Mouse (Mus musculus): ENCODE data around the gene Sap30bp. TPM values are rescaled to one million over a fixed set of nuclear protein-coding genes. Genes with fewer than 3 reads are reported as not detected.

The Sap30bp gene
- polyA plus RNA-seq, 1 experiment from 2014 or later, result 38.1 TPM

- H3K4me2 ChIP-seq (replicated peaks), result peak within 1 kb of the TSS; percentile 9
- peaks cover 17% of the 10 kb centered on the region for H3K36me3 ChIP-seq
- WGBS, result 29% methylated on average over 16 of the region's 16 CpGs
- no peak within 1 kb of the TSS for H3K9ac ChIP-seq
- peak within 1 kb of the TSS; percentile 72 for H3K27ac ChIP-seq (replicated peaks)
- peak; percentile 32; the same call in 1 of the 2 replicates for ATAC-seq (ENCODE audit: insufficient number of reproducible peaks, low FRiP score, low TSS enrichment, low read depth)
- H3K27me3 ChIP-seq, result no peaks in the 10 kb centered on the region
- peaks cover 50% of the 10 kb centered on the region for H3K4me1 ChIP-seq
- H3K4me3 ChIP-seq (replicated peaks), result peak within 1 kb of the TSS; percentile 13; the same call in 1 of the 2 replicates
- no peaks in the 10 kb centered on the region for H3K9me3 ChIP-seq (replicated peaks)
Observed at GRCm38 (mm10) chr11:115899486-115900266, 33.4 kb upstream of the Sap30bp start, which contains the start of gene Smim5. TSS of gene Smim5 (plus strand) at chr11:115899966.

DNA sequence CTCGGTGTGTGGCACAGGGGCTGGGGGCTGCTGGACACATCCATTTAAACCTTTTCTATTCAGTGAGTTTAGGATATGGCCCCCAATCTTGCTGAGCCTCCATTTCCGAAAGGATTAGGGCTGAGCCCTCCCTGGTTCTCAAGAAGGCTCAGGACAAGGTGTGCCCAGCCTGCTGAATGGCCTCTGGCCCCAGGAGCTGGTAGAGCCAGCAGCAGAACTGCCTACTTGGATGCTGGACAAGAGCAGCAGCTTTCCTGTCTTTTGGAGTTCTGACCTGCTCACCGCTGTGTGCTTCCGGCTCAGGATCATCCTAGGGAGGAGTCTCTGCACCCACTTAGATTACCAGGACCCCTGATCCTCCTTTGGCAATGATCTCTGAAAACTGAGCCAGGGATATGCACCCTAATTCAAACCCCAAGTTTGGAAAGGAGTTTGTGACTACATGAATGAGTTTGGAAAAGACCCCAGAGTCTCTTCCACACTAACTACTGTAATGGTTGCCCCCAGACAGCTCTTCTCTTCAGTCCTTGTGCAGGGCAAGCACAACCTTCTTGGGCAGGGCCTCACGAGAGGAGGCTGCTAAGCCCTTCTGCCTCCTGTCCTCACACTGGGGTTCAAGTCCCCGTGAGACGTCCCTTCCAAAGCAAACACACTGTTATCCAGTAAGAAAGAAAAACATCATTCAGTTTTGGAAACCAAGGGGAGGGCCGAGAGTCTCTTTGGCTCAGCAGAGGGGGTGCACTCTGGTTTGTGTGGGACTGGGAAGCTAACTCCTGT, 32.3 kb upstream of the Sap30bp start:
- Histone ChIP-seq H3K4me2 (replicated peaks) (peak overlapping the region; percentile 9), H3K4me1 (peaks cover 57% of the 10 kb centered on the region), H3K27me3 (no peaks in the 10 kb centered on the region), H3K9ac (no peak overlapping the region), H3K9me3 (replicated peaks) (no peaks in the 10 kb centered on the region), H3K36me3 (peaks cover 6% of the 10 kb centered on the region; the same call in 1 of the 2 replicates), H3K4me3 (replicated peaks) (peak overlapping the region; percentile 13; the same call in 1 of the 2 replicates), H3K27ac (replicated peaks) (no peak overlapping the region)
- WGBS, result 66% methylated on average over 8 of the region's 8 CpGs
- no peak for ATAC-seq (ENCODE audit: insufficient number of reproducible peaks, low FRiP score, low TSS enrichment, low read depth)

- peak overlapping the region; percentile 60; the same call in 1 of the 2 replicates for H3K27ac ChIP-seq (replicated peaks)
- no peak overlapping the region for H3K4me3 ChIP-seq (replicated peaks)
- H3K27me3 ChIP-seq, result no peaks in the 10 kb centered on the region
- H3K36me3 ChIP-seq, result 0 out of 2 replicates have a peak, but pooled peaks cover 6% of the 10 kb centered on the region
- no peak for ATAC-seq (ENCODE audit: insufficient number of reproducible peaks, low FRiP score, low TSS enrichment, low read depth)
- WGBS, result 82% methylated on average over 9 of the region's 9 CpGs
- no peak overlapping the region for H3K9ac ChIP-seq
- no peaks in the 10 kb centered on the region for H3K9me3 ChIP-seq (replicated peaks)
- H3K4me2 ChIP-seq (replicated peaks), result no peak overlapping the region
- H3K4me1 ChIP-seq, result peaks cover 62% of the 10 kb centered on the region
Observed at GRCm38 (mm10) chr11:115901338-115902161, 31.5 kb upstream of the Sap30bp start.

- WGBS, result 61% methylated on average over 5 of the region's 5 CpGs
- no peak for ATAC-seq (ENCODE audit: insufficient number of reproducible peaks, low FRiP score, low TSS enrichment, low read depth)
- Histone ChIP-seq H3K27me3 (no peaks in the 10 kb centered on the region), H3K27ac (replicated peaks) (0 out of 2 replicates have a peak overlapping the region, but pooled peaks have one; percentile 48), H3K9me3 (replicated peaks) (no peaks in the 10 kb centered on the region), H3K36me3 (0 out of 2 replicates have a peak, but pooled peaks cover under 1% of the 10 kb centered on the region), H3K4me3 (replicated peaks) (no peak overlapping the region), H3K4me1 (peaks cover 62% of the 10 kb centered on the region), H3K4me2 (replicated peaks) (no peak overlapping the region), H3K9ac (no peak overlapping the region)
Observed at GRCm38 (mm10) chr11:115902177-115902576, 30.9 kb upstream of the Sap30bp start.

GRCm38 (mm10) chr11:115902831-115903230, 30.3 kb upstream of the Sap30bp start:
- H3K27ac ChIP-seq (replicated peaks), result peak overlapping the region; percentile 80; the same call in 1 of the 2 replicates

DNA sequence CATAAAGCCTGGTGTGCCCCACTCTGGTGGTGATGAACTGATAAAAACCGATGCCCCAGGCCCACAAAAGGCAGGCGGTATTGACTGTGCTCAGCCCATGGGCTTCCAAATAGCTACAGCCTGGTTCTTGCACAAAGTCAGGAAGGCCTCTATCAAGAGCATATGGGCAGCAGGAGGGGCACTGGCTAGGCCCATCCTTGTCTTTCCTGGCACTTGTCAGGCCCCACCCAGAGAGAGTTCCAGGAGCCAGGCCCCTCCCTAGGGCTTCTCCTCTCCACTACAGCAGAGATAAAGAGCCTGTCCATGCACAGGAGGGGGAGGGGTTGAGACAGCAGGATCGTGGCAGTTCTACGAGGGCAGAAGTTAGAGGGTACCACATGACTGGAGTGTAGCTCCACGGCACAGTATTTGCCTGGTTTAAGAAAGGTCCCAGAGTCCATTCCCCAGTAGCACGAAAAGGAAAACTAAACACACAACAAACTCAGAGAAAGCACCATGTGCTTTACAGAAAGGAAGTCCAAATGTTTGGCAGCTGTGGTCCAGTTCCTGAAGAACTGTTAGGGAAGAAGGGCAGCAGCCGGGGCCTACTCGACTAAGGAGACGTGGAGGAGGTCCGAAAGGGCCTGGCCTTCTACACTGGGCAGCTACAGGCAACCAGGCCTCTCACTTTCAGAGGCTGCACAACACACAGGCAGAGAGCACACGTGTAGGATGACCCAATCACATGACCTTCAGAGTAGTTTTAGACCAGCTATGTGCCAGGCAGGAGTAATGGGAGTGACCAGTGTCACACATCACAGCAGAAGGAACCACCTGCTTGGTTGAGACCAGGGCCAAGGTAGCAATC, 29.5 kb upstream of the Sap30bp start:
- H3K27me3 ChIP-seq, result no peaks in the 10 kb centered on the region
- no peak overlapping the region for H3K4me3 ChIP-seq (replicated peaks)
- WGBS, result 57% methylated on average over 11 of the region's 11 CpGs
- peaks cover 62% of the 10 kb centered on the region for H3K4me1 ChIP-seq
- peak overlapping the region; percentile 80 for H3K27ac ChIP-seq (replicated peaks)
- no peak overlapping the region for H3K9ac ChIP-seq
- H3K4me2 ChIP-seq (replicated peaks), result no peak overlapping the region
- no peak for ATAC-seq (ENCODE audit: insufficient number of reproducible peaks, low FRiP score, low TSS enrichment, low read depth)
- H3K36me3 ChIP-seq, result peaks cover 6% of the 10 kb centered on the region; the same call in 1 of the 2 replicates
- H3K9me3 ChIP-seq (replicated peaks), result no peaks in the 10 kb centered on the region

More at GRCm38 (mm10) chr11:115902831-115903230, 30.3 kb upstream of the Sap30bp start:
- Histone ChIP-seq H3K4me1 (peaks cover 62% of the 10 kb centered on the region), H3K27me3 (no peaks in the 10 kb centered on the region), H3K9me3 (replicated peaks) (no peaks in the 10 kb centered on the region), H3K4me3 (replicated peaks) (no peak overlapping the region), H3K4me2 (replicated peaks) (no peak overlapping the region), H3K9ac (no peak overlapping the region), H3K36me3 (no peaks in the 10 kb centered on the region)
- no peak for ATAC-seq (ENCODE audit: insufficient number of reproducible peaks, low FRiP score, low TSS enrichment, low read depth)
- WGBS, result 71% methylated on average over 1 of the region's 1 CpGs

DNA sequence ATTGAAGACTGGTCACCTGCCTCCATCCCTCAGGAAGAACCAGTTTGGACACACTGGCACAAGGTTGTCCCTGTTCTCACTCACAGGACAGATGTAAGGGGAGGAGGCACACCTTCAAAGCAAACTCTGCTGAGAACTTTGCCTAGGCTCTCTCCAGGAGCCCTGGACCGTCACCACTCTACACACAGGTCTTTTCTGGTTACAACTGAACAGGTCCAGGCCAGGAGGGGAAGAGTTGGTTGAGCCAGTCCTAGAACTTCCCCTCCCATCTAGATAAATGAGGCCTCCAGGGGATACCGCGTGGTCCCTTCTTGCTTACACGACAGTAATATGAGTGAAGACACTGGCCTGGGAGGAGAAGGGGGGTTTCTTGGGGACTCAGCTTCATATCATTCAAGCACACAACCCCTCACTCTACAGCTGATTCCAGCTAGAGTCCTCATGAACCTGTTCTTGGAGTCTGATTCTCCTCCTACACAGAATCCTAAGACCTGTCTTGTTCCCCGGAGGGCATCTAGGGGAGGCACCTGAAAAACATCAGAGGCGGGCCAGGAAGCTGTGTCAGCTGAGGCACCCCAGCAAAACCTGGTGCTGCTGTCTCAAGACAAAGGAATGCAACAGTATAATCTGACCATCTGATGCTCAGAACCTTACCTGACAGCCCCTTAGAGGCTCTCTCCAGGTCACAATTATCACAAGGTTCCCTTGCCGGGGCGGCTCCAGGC, 28.7 kb upstream of the Sap30bp start:
- H3K27ac ChIP-seq (replicated peaks), result peak overlapping the region; percentile 80
- peak; percentile 3; the same call in 1 of the 2 replicates for ATAC-seq (ENCODE audit: insufficient number of reproducible peaks, low FRiP score, low TSS enrichment, low read depth)
- WGBS, result 53% methylated on average over 8 of the region's 8 CpGs
- H3K4me1 ChIP-seq, result peaks cover 62% of the 10 kb centered on the region
- no peaks in the 10 kb centered on the region for H3K9me3 ChIP-seq (replicated peaks)
- H3K4me3 ChIP-seq (replicated peaks), result peak overlapping the region; percentile 5; the same call in 1 of the 2 replicates
- peaks cover 6% of the 10 kb centered on the region; the same call in 1 of the 2 replicates for H3K36me3 ChIP-seq
- H3K9ac ChIP-seq, result no peak overlapping the region
- no peaks in the 10 kb centered on the region for H3K27me3 ChIP-seq
- H3K4me2 ChIP-seq (replicated peaks), result peak overlapping the region; percentile 29; the same call in 1 of the 2 replicates

DNA sequence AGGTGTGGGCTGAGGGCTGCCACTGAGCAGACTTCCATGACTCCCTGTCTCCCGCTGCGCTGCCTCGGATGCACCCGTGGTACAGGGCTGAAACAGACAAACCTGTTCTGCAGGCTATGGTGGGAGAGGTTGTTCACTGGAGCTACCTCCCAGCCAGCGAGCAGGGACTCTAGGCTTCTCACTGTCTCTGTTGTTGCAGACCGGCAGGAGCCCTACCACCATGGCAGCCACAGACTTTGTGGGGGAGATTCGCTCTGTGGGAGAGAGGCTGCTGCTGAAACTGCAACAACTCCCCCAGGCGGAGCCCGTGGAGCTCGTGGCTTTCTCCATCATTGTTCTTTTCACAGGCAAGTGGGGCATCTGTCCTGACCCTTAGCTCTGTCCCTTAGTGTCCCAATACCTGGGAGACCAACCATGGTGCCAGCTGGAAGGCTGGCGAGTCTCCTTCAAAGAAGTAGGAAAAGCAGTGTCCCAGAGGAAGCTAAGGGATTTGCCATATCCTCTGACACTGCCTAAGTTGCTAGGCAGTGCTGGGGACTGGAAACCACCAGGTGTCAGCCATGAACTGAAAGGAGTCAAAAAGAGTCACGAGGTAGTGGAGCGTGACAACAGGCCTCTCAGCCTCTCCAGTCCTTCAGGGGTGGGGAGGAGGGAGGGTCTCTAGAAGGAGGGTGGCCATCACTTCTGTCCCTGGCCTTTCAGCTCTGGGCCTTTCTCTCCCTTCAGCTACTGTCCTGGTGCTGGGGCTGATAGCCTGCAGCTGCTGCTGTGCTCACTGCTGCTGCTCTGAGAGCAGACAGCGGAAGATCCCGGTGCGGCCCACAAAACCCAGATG, 27.9 kb upstream of the Sap30bp start:
- peaks cover 6% of the 10 kb centered on the region; the same call in 1 of the 2 replicates for H3K36me3 ChIP-seq
- no peaks in the 10 kb centered on the region for H3K9me3 ChIP-seq (replicated peaks)
- peak; percentile 45 for ATAC-seq (ENCODE audit: insufficient number of reproducible peaks, low FRiP score, low TSS enrichment, low read depth)
- peak overlapping the region; percentile 80 for H3K27ac ChIP-seq (replicated peaks)
- H3K27me3 ChIP-seq, result no peaks in the 10 kb centered on the region
- peak overlapping the region; percentile 29 for H3K4me2 ChIP-seq (replicated peaks)
- H3K9ac ChIP-seq, result peak overlapping the region; percentile 2; the same call in 1 of the 2 replicates
- 40% methylated on average over 16 of the region's 16 CpGs for WGBS
- H3K4me1 ChIP-seq, result peaks cover 54% of the 10 kb centered on the region
- H3K4me3 ChIP-seq (replicated peaks), result peak overlapping the region; percentile 5; the same call in 1 of the 2 replicates

- Histone ChIP-seq H3K9ac (peak overlapping the region; percentile 2; the same call in 1 of the 2 replicates), H3K4me1 (peaks cover 44% of the 10 kb centered on the region), H3K36me3 (peaks cover 6% of the 10 kb centered on the region; the same call in 1 of the 2 replicates), H3K27me3 (no peaks in the 10 kb centered on the region), H3K4me2 (replicated peaks) (0 out of 2 replicates have a peak overlapping the region, but pooled peaks have one; percentile 29), H3K27ac (replicated peaks) (peak overlapping the region; percentile 80; the same call in 1 of the 2 replicates), H3K9me3 (replicated peaks) (no peaks in the 10 kb centered on the region), H3K4me3 (replicated peaks) (no peak overlapping the region)
- ATAC-seq (ENCODE audit: insufficient number of reproducible peaks, low FRiP score, low TSS enrichment, low read depth), result no peak
- 65% methylated on average over 3 of the region's 3 CpGs for WGBS
Observed at GRCm38 (mm10) chr11:115906116-115906515, 27.0 kb upstream of the Sap30bp start.

Measured in embryonic facial prominence, embryonic 15.5 days (tissue).